Mouse (Mus musculus): Measurements from ENCODE around the gene Slc25a13. TPM values are rescaled to one million over a fixed set of nuclear protein-coding genes. Genes with fewer than 3 reads are reported as not detected.
A peak's percentile ranks its signal among the peaks of the same experiment; 100 is the strongest.

Slc25a13 gene
- polyA plus RNA-seq (2015; fragmentation: Nextera tagmentation; extraction: Ambion mirVana): 3.7 and 11.5 TPM in 2 replicates

DNA sequence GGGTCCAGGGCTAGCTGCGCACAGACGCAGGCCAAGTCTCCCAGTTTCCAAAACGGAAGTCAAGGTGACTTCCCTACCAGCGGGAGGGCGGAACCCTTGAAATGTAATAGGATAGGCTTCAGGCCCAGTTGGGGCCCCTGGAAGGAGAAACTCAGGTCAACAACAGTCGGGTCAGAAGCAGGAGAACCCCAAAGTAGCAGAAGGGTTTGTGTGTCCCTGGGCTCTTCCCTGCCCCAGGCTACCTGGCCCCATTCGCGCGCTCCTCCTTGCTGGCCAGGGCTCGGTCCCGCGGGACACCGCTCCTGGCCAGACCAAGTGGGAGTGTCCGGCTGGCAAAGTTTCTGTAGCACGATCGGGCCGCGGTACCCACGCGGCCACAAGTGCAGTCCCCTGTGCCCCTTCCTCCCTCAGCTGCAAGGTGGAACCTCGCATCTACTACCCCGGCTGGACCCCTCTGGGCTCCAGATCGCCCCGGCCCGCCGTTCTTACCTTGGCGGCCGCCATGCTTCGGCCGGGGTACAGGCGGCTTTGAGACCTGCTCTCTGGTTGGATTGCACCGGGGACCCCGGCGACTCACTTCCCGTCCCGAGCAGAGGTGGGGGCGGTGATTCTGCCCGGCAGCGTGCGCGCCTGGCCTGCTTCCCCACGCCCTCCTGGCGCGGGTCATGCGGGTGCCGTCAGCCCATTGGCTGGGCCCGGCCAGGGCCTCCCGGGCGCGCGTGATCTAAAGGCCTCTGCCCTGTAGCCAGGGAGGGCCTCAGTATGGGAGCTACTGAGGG, at the start of gene Slc25a13:
Gene Slc25a13 (minus strand): TSS at position 667 of the 779 bp plus-strand sequence.
- peaks cover 11% of the 10 kb centered on the region; the same call in 1 of the 2 replicates for H3K4me1 ChIP-seq
- H3K27me3 ChIP-seq (replicated peaks): no peaks in the 10 kb centered on the region
- peak within 1 kb of the TSS; percentile 68 for H3K4me3 ChIP-seq (replicated peaks)
- H3K9ac ChIP-seq (replicated peaks): peak within 1 kb of the TSS; percentile 64
- H3K36me3 ChIP-seq: no peaks in the 10 kb centered on the region
- peak within 1 kb of the TSS; percentile 95 for H3K4me2 ChIP-seq
- under 1% methylated on average over 51 of the region's 51 CpGs for WGBS
- no peaks in the 10 kb centered on the region for H3K9me3 ChIP-seq (replicated peaks)
- ATAC-seq (ENCODE audit: low FRiP score): peak; percentile 91
- no peak within 1 kb of the TSS for H3K27ac ChIP-seq (replicated peaks)

- Histone ChIP-seq H3K36me3 (no peaks in the 10 kb centered on the region), H3K4me3 (replicated peaks) (no peak overlapping the region), H3K27ac (replicated peaks) (no peak overlapping the region), H3K9ac (replicated peaks) (no peak overlapping the region), H3K4me2 (no peak overlapping the region), H3K9me3 (replicated peaks) (no peaks in the 10 kb centered on the region), H3K4me1 (no peaks in the 10 kb centered on the region), H3K27me3 (replicated peaks) (no peaks in the 10 kb centered on the region)
- WGBS: 88% methylated on average over 7 of the region's 7 CpGs
- ATAC-seq (ENCODE audit: low FRiP score): no peak
Measured at GRCm38 (mm10) chr6:6265761-6266160, 48.8 kb upstream of the Slc25a13 start.

GRCm38 (mm10) chr6:6263293-6263911, 46.4 kb upstream of the Slc25a13 start:
- H3K4me1 ChIP-seq: no peaks in the 10 kb centered on the region
- H3K27me3 ChIP-seq (replicated peaks): no peaks in the 10 kb centered on the region
- H3K27ac ChIP-seq (replicated peaks): no peak overlapping the region
- H3K9ac ChIP-seq (replicated peaks): no peak overlapping the region
- no peak overlapping the region for H3K4me3 ChIP-seq (replicated peaks)
- no peaks in the 10 kb centered on the region for H3K9me3 ChIP-seq (replicated peaks)
- no peak for ATAC-seq (ENCODE audit: low FRiP score)
- no peaks in the 10 kb centered on the region for H3K36me3 ChIP-seq
- WGBS: 88% methylated on average over 4 of the region's 4 CpGs
- H3K4me2 ChIP-seq: no peak overlapping the region

GRCm38 (mm10) chr6:6260917-6261316, 43.9 kb upstream of the Slc25a13 start:
- H3K9me3 ChIP-seq (replicated peaks): no peaks in the 10 kb centered on the region
- H3K4me3 ChIP-seq (replicated peaks): no peak overlapping the region
- no peaks in the 10 kb centered on the region for H3K36me3 ChIP-seq
- no peak overlapping the region for H3K4me2 ChIP-seq
- 48% methylated on average over 4 of the region's 4 CpGs for WGBS
- no peak for ATAC-seq (ENCODE audit: low FRiP score)
- H3K4me1 ChIP-seq: no peaks in the 10 kb centered on the region
- H3K27ac ChIP-seq (replicated peaks): no peak overlapping the region
- H3K9ac ChIP-seq (replicated peaks): no peak overlapping the region
- H3K27me3 ChIP-seq (replicated peaks): no peaks in the 10 kb centered on the region

DNA sequence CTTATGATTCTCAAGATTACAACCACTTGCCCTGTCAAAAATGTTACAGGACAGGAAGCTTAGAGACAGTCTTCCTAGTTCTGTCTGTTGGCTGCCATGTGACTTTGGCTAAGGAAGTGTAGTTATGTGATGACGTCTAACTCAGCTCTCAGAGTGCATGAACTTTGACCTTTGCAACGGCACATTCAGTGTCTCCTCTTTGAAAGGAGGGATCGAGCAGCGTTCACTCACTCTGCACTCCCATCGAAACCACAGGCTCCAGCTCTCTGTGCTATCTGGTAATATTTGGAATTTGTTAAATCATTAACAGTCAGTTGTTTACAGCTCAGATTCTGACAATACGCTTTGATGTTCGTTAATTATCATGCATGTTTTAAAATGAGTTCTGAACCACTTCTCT, 31.5 kb upstream of the Slc25a13 start:
- no peaks in the 10 kb centered on the region for H3K9me3 ChIP-seq (replicated peaks)
- H3K27me3 ChIP-seq (replicated peaks): no peaks in the 10 kb centered on the region
- no peak overlapping the region for H3K9ac ChIP-seq (replicated peaks)
- 59% methylated on average over 7 of the region's 7 CpGs for WGBS
- H3K36me3 ChIP-seq: no peaks in the 10 kb centered on the region
- no peaks in the 10 kb centered on the region for H3K4me1 ChIP-seq
- H3K4me2 ChIP-seq: no peak overlapping the region
- no peak overlapping the region for H3K4me3 ChIP-seq (replicated peaks)
- H3K27ac ChIP-seq (replicated peaks): no peak overlapping the region
- no peak for ATAC-seq (ENCODE audit: low FRiP score)

- no peak overlapping the region for H3K4me3 ChIP-seq (replicated peaks)
- no peak for ATAC-seq (ENCODE audit: low FRiP score)
- H3K9me3 ChIP-seq (replicated peaks): no peaks in the 10 kb centered on the region
- no peaks in the 10 kb centered on the region for H3K4me1 ChIP-seq
- H3K27me3 ChIP-seq (replicated peaks): no peaks in the 10 kb centered on the region
- 91% methylated on average over 1 of the region's 1 CpGs for WGBS
- no peak overlapping the region for H3K4me2 ChIP-seq
- H3K27ac ChIP-seq (replicated peaks): no peak overlapping the region
- H3K36me3 ChIP-seq: no peaks in the 10 kb centered on the region
- H3K9ac ChIP-seq (replicated peaks): no peak overlapping the region
Measured at GRCm38 (mm10) chr6:6243828-6244227, 26.9 kb upstream of the Slc25a13 start.

DNA sequence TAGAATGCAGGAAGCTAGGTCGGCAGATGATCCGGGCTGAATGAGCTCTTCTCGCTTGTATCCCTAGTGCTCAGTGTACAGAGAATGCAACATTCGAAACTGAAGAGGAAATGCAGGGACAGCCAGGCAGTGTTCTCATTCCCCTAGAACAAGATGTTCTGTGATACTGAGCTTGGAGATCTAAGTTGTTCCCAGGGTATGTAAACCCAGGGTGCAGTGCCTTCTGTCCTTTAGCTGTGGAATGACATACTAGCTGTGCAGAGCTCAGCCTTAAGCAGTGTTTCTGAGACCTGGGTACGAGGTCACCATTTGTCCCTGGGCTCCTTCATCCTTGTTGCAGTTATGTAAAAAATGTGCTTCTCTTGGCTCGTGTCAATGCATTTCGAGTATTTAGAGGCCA, 25.1 kb upstream of the Slc25a13 start:
- no peaks in the 10 kb centered on the region for H3K36me3 ChIP-seq
- H3K27me3 ChIP-seq (replicated peaks): no peaks in the 10 kb centered on the region
- ATAC-seq (ENCODE audit: low FRiP score): no peak
- no peaks in the 10 kb centered on the region for H3K4me1 ChIP-seq
- no peak overlapping the region for H3K27ac ChIP-seq (replicated peaks)
- no peak overlapping the region for H3K9ac ChIP-seq (replicated peaks)
- H3K9me3 ChIP-seq (replicated peaks): no peaks in the 10 kb centered on the region
- H3K4me2 ChIP-seq: no peak overlapping the region
- 77% methylated on average over 7 of the region's 7 CpGs for WGBS
- no peak overlapping the region for H3K4me3 ChIP-seq (replicated peaks)

GRCm38 (mm10) chr6:6236788-6237298, 19.9 kb upstream of the Slc25a13 start:
- H3K4me3 ChIP-seq (replicated peaks): no peak overlapping the region
- H3K27me3 ChIP-seq (replicated peaks): no peaks in the 10 kb centered on the region
- ATAC-seq (ENCODE audit: low FRiP score): no peak
- H3K4me1 ChIP-seq: no peaks in the 10 kb centered on the region
- no peak overlapping the region for H3K27ac ChIP-seq (replicated peaks)
- H3K4me2 ChIP-seq: no peak overlapping the region
- no peaks in the 10 kb centered on the region for H3K36me3 ChIP-seq
- no peaks in the 10 kb centered on the region for H3K9me3 ChIP-seq (replicated peaks)
- WGBS: 92% methylated on average over 2 of the region's 2 CpGs
- H3K9ac ChIP-seq (replicated peaks): no peak overlapping the region

DNA sequence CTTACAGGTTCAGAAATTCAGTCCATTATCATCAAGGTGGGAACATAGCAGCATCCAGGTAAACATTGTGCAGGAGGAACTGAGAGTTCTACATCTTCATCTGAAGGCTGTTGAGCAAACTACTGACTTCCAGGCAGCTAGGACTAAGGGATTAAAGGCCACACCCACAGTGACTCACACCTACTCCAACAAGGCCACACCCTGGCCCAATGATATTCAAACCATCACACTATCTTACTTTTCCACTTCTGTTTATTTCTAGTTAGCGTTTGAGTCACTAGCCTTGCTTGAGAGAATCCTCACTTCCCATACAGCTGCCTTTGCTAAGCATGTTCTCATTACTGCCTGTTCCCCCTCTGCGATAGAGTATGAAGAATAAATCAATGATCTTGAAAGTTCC, 13.3 kb upstream of the Slc25a13 start:
- ATAC-seq (ENCODE audit: low FRiP score): no peak
- Histone ChIP-seq H3K27ac (replicated peaks) (no peak overlapping the region), H3K4me2 (no peak overlapping the region), H3K36me3 (no peaks in the 10 kb centered on the region), H3K9me3 (replicated peaks) (no peaks in the 10 kb centered on the region), H3K9ac (replicated peaks) (no peak overlapping the region), H3K4me1 (no peaks in the 10 kb centered on the region), H3K4me3 (replicated peaks) (no peak overlapping the region), H3K27me3 (replicated peaks) (no peaks in the 10 kb centered on the region)
- 90% methylated on average over 2 of the region's 2 CpGs for WGBS

DNA sequence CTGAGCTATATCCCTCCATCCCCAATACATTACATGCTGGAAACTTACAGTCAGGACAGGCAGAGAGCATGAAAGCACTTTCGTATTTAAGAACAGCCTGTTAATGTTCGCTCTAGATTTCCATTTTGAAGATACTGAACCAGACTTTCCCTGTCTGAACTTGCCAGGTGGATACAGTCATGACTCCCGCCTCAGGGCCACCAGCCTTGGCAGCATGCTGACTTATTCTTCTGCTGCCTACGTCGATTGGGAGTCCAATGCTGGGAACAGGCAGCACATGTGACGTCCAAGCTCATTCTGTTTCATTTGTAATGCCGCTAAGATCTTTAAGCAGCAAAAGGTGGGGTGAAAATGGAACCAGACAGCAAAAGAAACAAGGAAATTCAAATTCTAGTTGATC, 5.7 kb upstream of the Slc25a13 start:
- Histone ChIP-seq H3K27ac (replicated peaks) (no peak overlapping the region), H3K4me2 (no peak overlapping the region), H3K36me3 (no peaks in the 10 kb centered on the region), H3K9me3 (replicated peaks) (no peaks in the 10 kb centered on the region), H3K4me1 (no peaks in the 10 kb centered on the region), H3K9ac (replicated peaks) (no peak overlapping the region), H3K27me3 (replicated peaks) (no peaks in the 10 kb centered on the region), H3K4me3 (replicated peaks) (no peak overlapping the region)
- WGBS: 84% methylated on average over 7 of the region's 7 CpGs
- no peak for ATAC-seq (ENCODE audit: low FRiP score)

GRCm38 (mm10) chr6:6220574-6220973, 3.6 kb upstream of the Slc25a13 start:
- Histone ChIP-seq H3K4me1 (peaks cover 11% of the 10 kb centered on the region; the same call in 1 of the 2 replicates), H3K36me3 (no peaks in the 10 kb centered on the region), H3K4me3 (replicated peaks) (no peak overlapping the region), H3K4me2 (no peak overlapping the region), H3K27ac (replicated peaks) (no peak overlapping the region), H3K27me3 (replicated peaks) (no peaks in the 10 kb centered on the region), H3K9ac (replicated peaks) (no peak overlapping the region), H3K9me3 (replicated peaks) (no peaks in the 10 kb centered on the region)
- ATAC-seq (ENCODE audit: low FRiP score): no peak
- WGBS: 87% methylated on average over 3 of the region's 3 CpGs
